Mouse (Mus musculus): Measurements from ENCODE around the gene Gria2.

- no peak for TF ChIP-seq CTCF (conservative IDR thresholded peaks at IDR 0.05; ENCODE audit: low read length)
- TF ChIP-seq NANOG (IDR thresholded peaks at IDR 0.05; ENCODE audit: borderline replicate concordance, low read length), result no peak
- no peak for TF ChIP-seq POU5F1 (IDR thresholded peaks at IDR 0.05; ENCODE audit: borderline replicate concordance, low read length)
Observed at GRCm38 (mm10) chr3:80818619-80819018, 16.0 kb upstream of the Gria2 start.

Measured in E14TG2a.4 (cell line).